Mouse (Mus musculus) ES-Bruce4 (cell line): ENCODE results near the gene Klhl26.

Source experiments
- CTCF ChIP-seq: IDR thresholded peaks from one replicate; pipeline ENCODE4 v1.8.1; 2011; ENCODE audit warnings: low read depth, low read length
- EP300 ChIP-seq: IDR thresholded peaks from 2 replicates; pipeline ENCODE4 v1.6.1; 2011; ENCODE audit warnings: low read depth, low read length; ENCODE audit not compliant: insufficient read depth

DNA sequence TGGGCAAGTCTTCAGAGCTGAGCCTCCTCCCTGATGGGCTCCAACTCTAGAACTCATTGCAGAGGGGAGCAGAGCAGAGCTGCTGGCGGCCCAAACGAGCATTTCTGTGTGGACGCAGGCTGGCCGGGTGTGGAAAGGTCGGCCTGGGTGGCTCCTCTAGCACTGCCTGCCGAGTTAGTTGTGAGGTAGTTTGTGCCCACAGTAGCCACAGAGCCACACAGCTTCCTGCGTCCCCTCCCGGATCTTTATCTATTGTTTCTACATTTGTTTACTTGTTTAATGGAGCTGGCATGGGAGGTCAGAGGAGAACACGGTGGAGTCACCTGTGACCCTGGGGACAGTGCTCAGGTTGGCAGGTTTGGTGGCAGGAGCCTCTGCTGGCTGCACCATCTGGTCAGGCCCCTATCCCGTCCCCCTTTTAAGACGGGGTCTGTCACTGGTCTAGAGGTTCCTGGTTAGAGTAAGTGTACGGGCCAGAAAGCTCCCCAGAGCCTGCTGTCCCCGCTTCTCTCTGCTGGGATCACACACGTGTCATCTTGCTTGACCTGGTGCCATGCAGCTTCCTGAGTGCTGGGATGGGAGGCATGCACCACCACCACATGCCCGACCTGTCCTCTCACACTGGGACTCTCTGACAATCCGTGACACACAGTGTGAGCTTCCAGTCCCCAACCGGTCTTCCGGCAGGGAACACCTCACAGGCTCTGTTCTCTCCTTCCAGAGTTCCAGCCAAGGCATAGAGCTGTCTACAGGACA is 55.2 kb downstream of the Klhl26 start:
- TF ChIP-seq EP300 (no peak), CTCF (no peak)
